Mouse (Mus musculus): ENCODE measurements at regions not wholly inside any gene's neighbourhood (a gene's known extent, or its start where the extent isn't known, plus 50 kb on each side); places are given as distances from the start of the nearest gene placed in this dataset.

- DNase-seq (ENCODE audit: low spot score in 2 of 2), result peak in 1 of 2 experiments; percentile 1
Observed at GRCm38 (mm10) chr14:37950212-37950876, 815.3 kb upstream of the Ghitm start.

Measured in left cerebral cortex, adult 9 months (tissue).